Comparison of ENCODE assay signal across 8 mouse cellular contexts in the genomic region with DNA sequence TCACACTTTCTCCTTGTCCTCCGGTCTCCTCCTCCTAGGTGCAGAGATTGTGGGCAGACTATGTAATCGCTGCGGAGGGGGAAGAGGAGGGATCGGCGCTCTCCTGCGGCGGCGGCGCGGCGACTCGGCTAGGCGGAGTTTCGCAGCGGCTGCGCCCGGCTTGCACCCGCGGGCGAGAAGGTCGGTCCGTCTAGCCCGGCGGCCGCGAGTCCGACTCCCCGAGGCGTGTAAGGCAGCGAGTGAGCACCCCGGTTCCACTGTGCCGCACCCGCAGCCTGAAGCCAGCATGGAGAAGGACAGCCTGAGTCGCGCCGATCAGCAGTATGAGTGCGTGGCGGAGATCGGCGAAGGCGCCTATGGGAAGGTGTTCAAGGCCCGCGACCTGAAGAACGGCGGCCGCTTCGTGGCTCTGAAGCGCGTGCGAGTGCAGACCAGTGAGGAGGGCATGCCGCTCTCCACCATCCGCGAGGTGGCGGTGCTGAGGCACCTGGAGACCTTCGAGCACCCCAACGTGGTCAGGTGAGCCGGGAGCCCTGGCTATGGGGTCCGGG. TPM values are rescaled to one million over a fixed set of nuclear protein-coding genes. Genes with fewer than 3 reads are reported as not detected.
DNase-seq lines count a peak whose midpoint lies in the region; ATAC-seq lines count a peak whose summit lies in the region.

No protein-coding gene starts in this region.

- H3K27ac ChIP-seq in embryonic facial prominence, embryonic 11.5 days (replicated peaks; ENCODE audit: low read depth, low read length) = peak overlapping the region; percentile 75; the same call in 1 of the 2 replicates
- peak overlapping the region; percentile 81 for H3K27ac ChIP-seq in limb, embryonic 13.5 days
- 0 out of 2 replicates have a peak overlapping the region, but pooled peaks have one; percentile 37 for H3K27ac ChIP-seq in midbrain, embryonic 14.5 days (replicated peaks; ENCODE audit: low read depth, low read length)

- H3K4me1 ChIP-seq in embryonic facial prominence, embryonic 11.5 days (ENCODE audit: control insufficient read depth, insufficient read depth, low read length) = no peaks in the 10 kb centered on the region
- H3K4me1 ChIP-seq in limb, embryonic 13.5 days = no peaks in the 10 kb centered on the region; the same call in 1 of the 2 replicates
- H3K4me1 ChIP-seq in midbrain, embryonic 14.5 days (ENCODE audit: control insufficient read depth, insufficient read depth, low read length) = 0 out of 2 replicates have a peak, but pooled peaks cover 17% of the 10 kb centered on the region

- under 1% methylated on average over 55 of the region's 58 CpGs for WGBS in embryonic facial prominence, embryonic 11.5 days
- WGBS in limb, embryonic 13.5 days = under 1% methylated on average over 57 of the region's 58 CpGs
- under 1% methylated on average over 57 of the region's 58 CpGs for WGBS in midbrain, embryonic 14.5 days

- ATAC-seq in embryonic facial prominence, embryonic 11.5 days (replicated peaks; ENCODE audit: insufficient number of reproducible peaks, low FRiP score, low TSS enrichment, low read depth) = peak; percentile 56
- peak; percentile 73 for ATAC-seq in limb, embryonic 13.5 days (ENCODE audit: low FRiP score, low read depth)
- ATAC-seq in midbrain, embryonic 14.5 days (ENCODE audit: low FRiP score, low TSS enrichment) = peak; percentile 65

- H3K4me3 ChIP-seq in embryonic facial prominence, embryonic 11.5 days (ENCODE audit: low read depth, low read length) = peak overlapping the region; percentile 46
- peak overlapping the region; percentile 65 for H3K4me3 ChIP-seq in limb, embryonic 13.5 days
- peak overlapping the region; percentile 53 for H3K4me3 ChIP-seq in midbrain, embryonic 14.5 days (replicated peaks; ENCODE audit: low read depth, low read length)

- H3K4me2 ChIP-seq in embryonic facial prominence, embryonic 11.5 days (ENCODE audit: low read depth, low read length) = peak overlapping the region; percentile 95
- H3K4me2 ChIP-seq in limb, embryonic 13.5 days (replicated peaks) = peak overlapping the region; percentile 98
- H3K4me2 ChIP-seq in midbrain, embryonic 14.5 days (ENCODE audit: low read length) = peak overlapping the region; percentile 90

- H3K27me3 ChIP-seq in embryonic facial prominence, embryonic 11.5 days (ENCODE audit: control insufficient read depth, insufficient read depth, low read length) = no peaks in the 10 kb centered on the region
- no peaks in the 10 kb centered on the region for H3K27me3 ChIP-seq in limb, embryonic 13.5 days
- H3K27me3 ChIP-seq in midbrain, embryonic 14.5 days (ENCODE audit: control insufficient read depth, insufficient read depth, low read length) = peaks cover 26% of the 10 kb centered on the region

- H3K9me3 ChIP-seq in embryonic facial prominence, embryonic 11.5 days (replicated peaks; ENCODE audit: control insufficient read depth, low read length) = no peaks in the 10 kb centered on the region
- H3K9me3 ChIP-seq in limb, embryonic 13.5 days = no peaks in the 10 kb centered on the region
- H3K9me3 ChIP-seq in midbrain, embryonic 14.5 days (ENCODE audit: control insufficient read depth, low read length) = no peaks in the 10 kb centered on the region

- H3K36me3 ChIP-seq in embryonic facial prominence, embryonic 11.5 days (replicated peaks; ENCODE audit: control insufficient read depth, insufficient read depth, low read depth, low read length) = no peaks in the 10 kb centered on the region
- peaks cover 3% of the 10 kb centered on the region; the same call in 1 of the 2 replicates for H3K36me3 ChIP-seq in limb, embryonic 13.5 days
- H3K36me3 ChIP-seq in midbrain, embryonic 14.5 days (ENCODE audit: control insufficient read depth, insufficient read depth, low read length) = no peaks in the 10 kb centered on the region

- H3K9ac ChIP-seq in embryonic facial prominence, embryonic 11.5 days (replicated peaks; ENCODE audit: low read length) = peak overlapping the region; percentile 56
- H3K9ac ChIP-seq in limb, embryonic 13.5 days = peak overlapping the region; percentile 79
- peak overlapping the region; percentile 48 for H3K9ac ChIP-seq in midbrain, embryonic 14.5 days (replicated peaks; ENCODE audit: low read length)

- DNase-seq in layer of hippocampus, adult 11-12 months (ENCODE audit: low spot score) = peak; percentile 81
- no peak for DNase-seq in layer of hippocampus, adult 9-10 months (ENCODE audit: low spot score)
- peak; percentile 86 for DNase-seq in embryonic facial prominence, embryonic 11.5 days (ENCODE audit: low spot score)
- DNase-seq in heart, adult 18-20 months = peak; percentile 88 to 90
- peak; percentile 93 for DNase-seq in kidney, adult 18-20 months
- DNase-seq in midbrain, embryonic 14.5 days = peak; percentile 83
- peak; percentile 82 for DNase-seq in spleen, adult 12 weeks (ENCODE audit: low spot score)

RNA-seq across cellular contexts. Expression of gene Cdk6, which starts 2.9 kb away (rescaled TPM):
- polyA plus RNA-seq in embryonic facial prominence, embryonic 11.5 days (2014; fragmentation: Nextera tagmentation; extraction: Ambion mirVana) = 17.2 and 21.2 TPM in 2 replicates
- 1 to 10 TPM; 7.3 to 8.5 TPM for total RNA-seq in heart, adult 18-20 months (2021)
- 24.5 and 27.7 TPM in 2 replicates for polyA plus RNA-seq in limb, embryonic 13.5 days (2015; fragmentation: Nextera tagmentation; extraction: Ambion mirVana)
- 8.7 and 15.9 TPM in 2 replicates for polyA plus RNA-seq in midbrain, embryonic 14.5 days (2014; fragmentation: Nextera tagmentation; extraction: Ambion mirVana)
